Mouse (Mus musculus): ENCODE data around the gene Naip1.
A peak's percentile ranks its signal among the peaks of the same experiment; 100 is the strongest.
"Not testable (repeated sequence)": the region's sequence is repeated elsewhere in the genome, so short reads cannot be mapped to it uniquely, and the experiment has no call there.

Naip1 gene

DNA sequence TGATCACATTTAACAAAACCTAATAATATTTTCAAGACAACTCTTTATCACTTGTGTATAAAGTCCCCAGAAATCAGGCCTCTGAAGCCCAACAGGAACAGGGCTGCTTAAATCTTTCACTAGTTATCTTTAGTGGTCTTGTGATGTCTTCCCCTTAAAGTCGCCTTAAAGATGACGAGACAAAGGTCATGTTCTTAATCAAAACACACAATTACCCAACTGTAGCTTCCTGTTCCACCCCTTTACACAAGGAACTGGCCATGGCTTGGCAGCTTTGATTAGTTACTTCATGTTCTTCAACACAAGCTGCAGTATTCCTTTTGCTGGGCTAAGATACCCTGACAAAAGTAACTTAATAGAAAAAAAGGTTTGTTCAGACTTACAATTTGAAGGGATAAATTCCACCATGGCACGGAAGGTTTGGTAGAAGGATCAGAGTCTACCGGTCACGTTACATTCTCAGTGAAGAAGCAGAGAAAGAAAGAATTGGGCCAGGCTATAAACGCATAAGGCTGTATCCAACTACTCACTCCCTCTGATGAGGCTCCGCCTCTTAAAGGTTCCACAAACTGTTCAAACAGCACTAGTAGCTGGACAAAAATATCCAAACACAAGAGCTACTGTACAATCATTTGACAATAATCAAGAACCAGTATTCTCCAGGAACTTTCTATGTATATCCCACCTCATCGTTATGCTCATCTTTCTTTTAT lies at the start of gene Naip1:
TSS of gene Naip1 (minus strand) at position 455 of the 713 bp plus-strand sequence.
- DNase-seq (ENCODE audit: low spot score): not testable (repeated sequence)

DNA sequence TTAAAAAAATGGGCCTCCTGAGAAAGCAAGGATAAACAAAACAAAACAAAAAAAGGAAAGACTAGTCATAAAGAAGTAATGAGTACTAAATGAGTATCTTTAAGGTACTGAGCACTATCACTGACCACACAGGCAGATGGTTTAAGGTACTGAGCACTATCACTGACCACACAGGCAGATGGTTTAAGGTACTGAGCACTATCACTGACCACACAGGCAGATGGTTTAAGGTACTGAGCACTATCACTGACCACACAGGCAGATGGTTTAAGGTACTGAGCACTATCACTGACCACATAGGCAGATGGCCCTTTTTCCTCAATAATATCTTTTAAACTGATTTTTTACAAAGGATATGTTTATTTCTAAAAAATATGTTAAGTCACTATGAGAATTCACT lies 47.0 kb upstream of the Naip1 start:
- not testable (repeated sequence) for DNase-seq (ENCODE audit: low spot score)

DNA sequence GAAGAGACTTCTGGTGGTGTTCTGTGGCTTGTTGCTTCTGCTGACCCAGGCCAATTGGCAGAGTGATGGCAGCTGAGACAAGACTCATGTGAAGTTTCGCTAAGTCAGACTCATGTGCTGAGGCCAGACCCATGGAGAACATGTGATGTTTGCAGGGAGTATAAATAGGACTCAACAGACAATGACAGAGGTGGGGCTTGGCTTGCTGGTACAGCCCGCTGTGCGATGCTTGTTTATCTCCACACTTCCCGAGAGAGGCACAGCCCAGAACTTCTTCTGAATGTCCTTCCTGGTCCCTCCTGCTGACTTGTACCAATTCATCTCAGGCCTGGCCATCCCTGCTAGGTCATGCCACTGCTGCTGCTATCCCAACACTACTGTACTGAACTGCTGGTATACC lies 42.7 kb upstream of the Naip1 start:
- DNase-seq (ENCODE audit: low spot score): no peak

DNA sequence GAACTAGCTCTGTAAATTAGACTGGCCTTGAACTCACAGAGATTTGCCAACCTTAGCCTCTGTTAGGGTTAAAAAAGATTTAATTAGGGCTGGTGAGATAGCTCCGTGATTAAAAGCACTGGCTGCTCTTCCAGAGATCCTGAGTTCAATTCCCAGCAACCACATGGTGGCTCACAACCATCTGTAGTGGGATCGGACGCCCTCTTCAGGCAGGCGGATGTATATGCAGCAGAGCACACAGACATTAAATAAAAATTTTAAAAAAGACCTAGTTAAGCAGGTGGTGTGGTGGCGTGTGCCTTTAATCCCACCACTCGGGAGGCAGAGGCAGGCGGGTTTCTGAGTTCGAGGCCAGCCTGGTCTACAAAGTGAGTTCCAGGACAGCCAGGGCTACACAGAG lies 41.7 kb upstream of the Naip1 start:
- not testable (repeated sequence) for DNase-seq (ENCODE audit: low spot score)

DNA sequence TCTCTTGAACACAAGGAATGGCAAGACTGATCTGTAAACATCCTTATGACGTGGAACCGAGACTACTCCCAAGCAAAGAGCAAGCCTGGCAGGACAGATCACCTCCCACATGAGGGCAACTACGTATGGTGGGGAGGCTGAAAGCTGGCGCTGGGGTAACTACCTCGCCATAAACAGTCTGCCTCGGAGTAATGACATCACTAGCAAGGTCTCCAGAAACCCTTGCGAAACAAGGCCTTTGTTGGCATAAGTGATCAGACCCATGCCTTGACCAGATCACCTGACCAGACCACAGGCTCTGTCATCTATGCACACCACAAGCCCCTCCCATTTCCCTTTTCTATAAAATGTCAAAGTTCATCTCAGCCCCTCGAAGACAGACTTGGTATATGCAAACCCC lies 40.6 kb upstream of the Naip1 start:
- no peak for DNase-seq (ENCODE audit: low spot score)

DNA sequence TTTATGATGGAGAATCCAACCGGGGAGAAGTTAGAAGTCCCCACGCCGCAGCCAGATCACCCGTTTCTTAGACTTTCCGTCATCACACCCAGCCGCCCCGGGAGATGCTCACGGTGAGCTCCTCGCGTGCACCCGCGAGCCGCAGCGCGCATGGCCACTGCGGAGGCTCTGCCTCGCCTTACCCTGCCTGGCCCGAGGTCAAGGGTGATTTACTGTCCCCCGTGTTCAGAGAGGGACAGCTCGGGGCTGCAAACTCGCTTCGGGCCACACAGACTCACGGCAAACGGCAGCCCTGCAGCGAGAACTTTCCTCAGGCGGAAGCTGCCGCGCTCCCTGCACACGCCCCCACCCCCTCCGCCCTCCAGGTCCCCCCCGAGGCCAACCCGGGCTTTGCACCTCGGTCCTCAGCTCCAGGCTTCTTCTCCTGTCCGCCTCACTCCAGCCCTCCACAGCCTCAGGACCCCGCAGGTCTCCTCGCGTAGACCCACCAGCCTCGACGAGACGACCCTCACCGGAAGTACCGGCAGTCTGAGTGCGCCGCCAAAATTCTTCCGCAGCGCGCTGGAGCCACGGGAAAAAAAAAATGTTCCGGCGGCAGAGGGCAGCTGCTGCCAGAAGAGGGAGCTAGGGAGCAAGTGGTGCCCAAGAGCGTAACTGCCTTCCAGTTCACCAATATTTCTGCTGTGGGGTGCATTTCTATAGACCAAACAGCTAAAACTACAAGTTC lies 39.6 kb upstream of the Naip1 start, which contains the start of gene Gtf2h2:
TSS of gene Gtf2h2 (minus strand) at position 519 of the 727 bp plus-strand sequence.
- DNase-seq (ENCODE audit: low spot score): peak; percentile 92

DNA sequence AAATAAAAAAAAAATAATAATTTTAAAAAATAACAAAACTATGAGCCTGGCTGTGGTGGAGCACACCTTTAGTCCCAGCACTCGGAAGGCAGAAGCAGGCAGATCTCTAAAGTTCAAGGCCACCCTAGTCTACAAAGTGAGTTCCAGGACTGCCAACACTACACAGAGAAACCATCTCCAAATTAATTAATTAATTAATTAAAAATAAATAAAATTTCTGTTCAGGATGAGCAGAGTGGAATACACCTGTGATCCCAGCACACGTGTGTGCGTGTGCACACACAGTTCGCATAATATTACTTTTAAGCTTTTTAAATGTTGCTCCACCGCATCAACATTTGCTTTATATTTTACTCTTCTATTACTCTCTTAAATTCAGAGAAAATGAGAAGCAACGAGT lies 39.0 kb upstream of the Naip1 start:
- DNase-seq (ENCODE audit: low spot score): no peak

DNA sequence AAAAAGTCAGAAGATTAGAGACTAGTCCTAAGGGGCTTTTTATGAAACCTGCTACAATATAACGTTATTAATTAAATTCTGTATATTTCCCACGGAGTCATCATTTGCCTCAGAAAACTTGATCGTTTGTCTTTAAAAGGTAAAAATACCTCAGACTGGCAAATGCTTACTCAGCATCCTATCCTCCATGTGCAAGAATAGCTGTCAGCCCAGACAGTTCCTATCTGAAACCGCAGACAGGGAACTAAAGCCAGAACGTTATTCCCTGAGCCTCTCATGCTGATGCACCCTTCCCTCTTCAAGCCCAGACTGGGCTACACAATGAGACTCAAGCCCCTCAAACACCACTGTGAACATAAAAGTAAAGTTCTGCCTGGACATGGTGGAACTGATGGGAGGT lies 37.8 kb upstream of the Naip1 start:
- no peak for DNase-seq (ENCODE audit: low spot score)

DNA sequence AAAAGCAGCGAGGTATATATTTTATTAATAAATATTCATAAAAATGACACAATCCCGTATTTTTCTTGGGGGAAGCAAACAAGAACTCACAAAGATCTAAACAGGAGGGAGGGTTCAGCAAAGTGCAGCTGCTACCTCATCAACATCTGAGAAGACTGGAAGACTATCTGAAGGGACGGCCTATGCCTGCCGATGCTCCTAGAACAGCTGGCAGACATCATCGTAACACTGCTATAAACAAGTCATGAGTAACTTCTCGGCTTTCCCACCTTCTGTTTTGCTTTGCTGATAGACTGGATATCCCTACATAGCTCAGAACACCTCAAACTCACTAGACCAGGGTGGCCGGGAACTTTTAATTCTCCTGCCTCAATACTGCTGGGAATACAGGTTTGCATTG lies 30.9 kb upstream of the Naip1 start:
- DNase-seq (ENCODE audit: low spot score): no peak

DNA sequence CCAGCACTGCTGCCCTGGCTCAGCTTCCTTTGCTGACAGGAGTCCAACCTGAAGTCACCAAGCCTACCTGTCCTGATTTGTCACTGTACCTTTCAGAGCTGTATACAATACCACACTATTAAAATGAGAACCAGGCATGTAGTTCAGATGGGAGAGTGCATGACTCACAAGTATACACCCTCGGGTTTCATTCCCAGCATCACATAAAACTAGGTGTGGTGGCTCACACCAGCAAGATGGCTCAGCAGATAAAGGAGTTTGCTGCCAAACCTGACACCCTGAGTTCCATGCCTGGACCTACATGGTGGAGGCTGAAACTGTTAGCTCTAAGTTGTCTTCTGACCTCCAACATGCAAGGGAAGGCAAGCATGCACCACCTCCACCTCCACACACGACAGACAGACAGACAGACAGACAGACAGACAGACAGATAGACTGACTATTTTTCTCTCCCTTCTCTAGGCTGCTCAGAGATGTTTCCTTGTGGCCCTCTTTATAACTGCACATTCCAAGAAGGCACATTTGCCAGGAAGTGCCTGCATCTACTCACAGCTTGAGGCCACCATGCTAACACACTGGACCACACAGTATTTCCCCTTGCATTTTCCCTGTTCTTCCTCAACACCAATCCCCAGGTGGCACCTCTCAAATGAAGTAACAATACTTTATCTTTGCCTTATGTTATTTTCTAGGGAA lies 11.0 kb upstream of the Naip1 start:
- DNase-seq (ENCODE audit: low spot score): no peak

DNA sequence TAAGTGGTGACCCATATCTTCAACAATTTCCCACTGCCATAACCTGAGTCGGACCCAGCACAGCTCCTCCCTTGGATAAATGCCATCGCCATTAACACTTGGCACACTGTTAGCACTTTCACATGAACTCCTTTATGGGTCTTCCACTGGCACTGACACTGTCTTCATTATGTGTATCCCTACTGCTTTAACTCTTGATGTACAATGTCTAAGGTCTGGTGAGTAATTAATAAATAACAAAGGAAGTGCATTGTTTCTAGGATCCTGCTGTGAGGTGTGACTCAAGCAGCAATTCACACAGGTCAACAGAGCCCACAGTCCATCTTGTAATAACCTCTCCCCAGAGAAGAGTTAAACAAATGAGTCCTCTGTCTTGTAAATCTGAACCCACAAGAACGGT lies 8.7 kb upstream of the Naip1 start:
- no peak for DNase-seq (ENCODE audit: low spot score)

DNA sequence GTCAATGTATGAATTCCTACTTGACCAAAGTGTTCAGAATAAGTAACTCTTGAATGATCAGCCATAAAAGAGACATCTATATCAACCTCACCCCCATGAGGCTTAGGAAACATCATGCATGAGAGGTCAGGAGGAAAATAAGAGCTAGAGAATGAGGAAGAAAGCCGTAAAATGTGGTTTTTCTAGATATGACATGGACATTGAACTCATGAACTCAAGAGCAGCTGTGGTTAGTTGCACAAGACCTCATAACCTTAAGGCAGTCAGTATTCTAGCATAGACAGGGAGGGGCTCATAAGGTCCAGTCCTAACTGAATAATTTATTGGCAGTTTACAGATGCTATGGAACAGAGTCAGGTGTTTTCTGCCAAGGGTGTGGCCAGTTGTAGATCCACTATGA lies 3.2 kb downstream of the Naip1 start:
- no peak for DNase-seq (ENCODE audit: low spot score)

DNA sequence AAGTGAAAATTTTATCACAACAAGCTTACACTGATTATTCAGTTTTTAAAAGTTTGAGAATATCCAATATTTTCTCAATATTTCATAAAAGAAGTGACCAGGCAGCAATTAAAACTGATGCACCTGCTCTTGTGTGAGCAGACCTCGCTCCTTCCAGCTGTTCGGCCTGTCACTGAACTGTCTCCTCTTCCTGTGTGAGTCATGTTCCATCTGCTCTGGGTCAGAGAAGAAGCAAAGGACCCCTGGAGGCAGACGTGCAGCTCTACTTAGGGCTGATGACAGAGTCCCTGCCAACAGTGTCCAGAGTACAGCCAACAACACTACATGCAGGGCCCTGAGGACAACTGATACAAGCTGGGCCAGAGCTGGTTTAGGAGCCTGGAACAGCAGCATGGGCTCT lies 12.6 kb downstream of the Naip1 start:
- peak; percentile 23 for DNase-seq (ENCODE audit: low spot score)

DNA sequence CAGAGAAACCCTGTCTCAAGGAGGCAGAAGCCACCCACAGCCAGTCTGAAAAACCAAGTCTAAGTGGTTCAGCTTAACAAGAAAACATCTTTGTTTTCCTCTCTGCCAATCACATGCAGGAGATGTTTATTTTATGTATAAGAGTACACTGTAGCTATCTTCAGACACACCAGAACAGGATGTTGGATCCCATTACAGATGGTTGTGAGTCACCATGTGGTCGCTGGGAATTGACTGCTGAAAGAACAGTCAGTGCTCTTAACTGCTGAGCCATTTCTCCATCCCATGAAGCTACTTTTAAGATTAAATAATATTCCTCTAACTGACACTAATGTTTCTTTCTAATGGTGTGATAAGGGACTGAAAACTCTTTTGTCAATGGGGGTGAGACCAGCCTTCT lies 14.0 kb downstream of the Naip1 start:
- no peak for DNase-seq (ENCODE audit: low spot score)

DNA sequence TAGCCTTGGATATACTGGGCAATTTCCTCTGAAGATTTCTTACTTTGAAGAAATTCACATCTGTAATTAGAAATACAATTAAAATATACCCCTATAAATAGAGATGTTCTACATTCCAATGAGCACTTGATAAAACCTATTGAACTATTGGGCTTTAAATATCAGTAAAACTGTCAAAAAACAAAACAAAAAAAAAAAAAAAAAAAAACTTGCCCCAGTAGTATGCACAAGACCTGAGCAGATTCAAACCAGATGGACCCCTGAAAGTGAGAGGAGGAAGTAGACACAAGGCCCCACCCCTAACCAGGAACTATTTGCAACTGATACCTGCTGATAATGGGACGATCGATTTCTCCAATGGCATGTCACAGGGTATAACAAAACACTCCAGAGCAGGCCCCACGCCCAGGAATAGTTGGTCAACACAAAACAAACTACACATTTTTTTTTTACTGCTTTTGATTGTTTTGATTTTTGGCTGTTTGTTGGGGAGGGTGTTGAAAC lies 15.3 kb downstream of the Naip1 start:
- no peak for DNase-seq (ENCODE audit: low spot score)

DNA sequence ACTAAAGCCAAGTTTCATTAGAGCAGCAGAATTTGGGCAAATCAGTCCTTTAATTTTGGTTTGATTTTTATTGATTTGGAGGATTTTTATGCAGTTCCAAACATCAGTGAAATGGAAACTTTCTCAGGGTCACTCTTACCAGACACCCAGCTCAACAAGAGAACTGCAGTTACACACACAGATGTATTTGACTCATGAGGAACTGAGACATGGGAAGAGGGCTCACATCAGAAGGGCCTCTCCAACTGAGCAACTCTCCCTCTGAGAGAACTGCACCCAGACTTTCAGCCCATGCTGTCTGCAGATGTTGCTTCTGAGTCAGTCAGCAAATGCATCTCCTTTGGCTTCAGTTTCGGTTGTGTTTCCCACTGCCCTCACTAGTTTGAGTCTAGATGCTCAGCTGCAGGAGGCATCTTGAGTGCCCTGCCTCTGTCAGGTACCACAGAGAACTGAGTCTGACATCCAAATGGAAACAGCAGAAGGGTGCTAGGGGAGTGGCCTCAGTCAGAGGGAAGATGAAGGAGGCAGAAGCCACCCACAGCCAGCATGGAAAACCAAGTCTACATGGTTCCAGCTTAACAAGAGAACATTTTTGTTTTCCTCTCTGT lies 16.0 kb downstream of the Naip1 start:
- not testable (repeated sequence) for DNase-seq (ENCODE audit: low spot score)

DNA sequence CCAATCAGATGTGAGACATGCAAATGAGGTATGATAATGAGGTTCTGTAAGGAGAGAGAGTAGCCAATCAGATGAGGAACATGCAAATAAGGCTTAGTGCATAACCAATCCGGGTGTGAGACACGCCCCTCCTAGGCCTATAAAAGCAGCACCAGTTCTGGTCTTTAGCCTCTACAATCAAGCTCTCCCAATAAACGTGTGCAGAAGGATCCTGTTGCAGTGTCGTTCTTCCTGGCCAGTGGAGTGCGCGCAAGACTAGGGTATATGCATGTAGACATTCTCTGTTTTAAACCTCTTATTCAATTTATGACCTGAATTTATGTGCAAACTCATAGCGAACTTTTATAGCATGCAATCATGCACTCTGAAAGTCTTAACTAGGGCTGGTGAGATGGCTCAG lies 32.7 kb downstream of the Naip1 start:
- not testable (repeated sequence) for DNase-seq (ENCODE audit: low spot score)

DNA sequence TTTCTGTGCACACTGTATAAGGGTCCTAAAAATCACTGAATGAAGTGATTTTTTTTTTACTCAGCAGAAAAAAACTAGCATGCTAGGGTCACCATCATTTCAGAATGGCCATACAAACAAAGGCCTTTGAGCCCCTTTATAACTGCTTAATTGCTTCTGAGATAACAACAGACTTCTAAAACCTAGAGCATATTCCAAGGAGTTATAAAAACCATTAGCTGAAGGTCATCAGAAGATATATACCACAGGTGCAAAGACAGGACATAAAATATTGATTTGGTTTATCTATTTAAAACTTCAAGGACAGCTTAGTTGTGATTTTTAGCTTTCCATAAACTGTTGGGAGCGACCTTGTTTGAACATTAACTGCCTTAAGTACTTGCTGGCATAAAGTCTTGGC lies 38.2 kb downstream of the Naip1 start:
- DNase-seq (ENCODE audit: low spot score): no peak

DNA sequence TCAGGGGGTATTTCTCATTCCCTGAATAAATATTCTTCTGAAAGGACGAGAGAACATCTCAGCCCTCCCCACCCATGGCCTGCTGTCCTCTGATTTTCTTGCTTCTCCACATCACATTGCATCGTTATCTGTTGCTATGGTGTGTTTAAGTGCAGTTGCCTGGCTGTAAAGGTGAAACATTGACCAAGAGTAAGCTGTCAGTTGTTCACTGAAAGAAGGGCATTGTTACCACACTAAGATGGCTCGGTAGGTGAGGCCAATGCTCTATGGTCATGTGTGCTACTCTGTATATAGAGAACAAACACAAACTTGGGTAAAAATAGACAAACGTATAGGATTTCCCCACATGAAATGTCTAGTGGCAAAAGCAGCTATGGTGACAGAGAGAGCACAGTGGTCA lies 42.8 kb downstream of the Naip1 start:
- no peak for DNase-seq (ENCODE audit: low spot score)

DNA sequence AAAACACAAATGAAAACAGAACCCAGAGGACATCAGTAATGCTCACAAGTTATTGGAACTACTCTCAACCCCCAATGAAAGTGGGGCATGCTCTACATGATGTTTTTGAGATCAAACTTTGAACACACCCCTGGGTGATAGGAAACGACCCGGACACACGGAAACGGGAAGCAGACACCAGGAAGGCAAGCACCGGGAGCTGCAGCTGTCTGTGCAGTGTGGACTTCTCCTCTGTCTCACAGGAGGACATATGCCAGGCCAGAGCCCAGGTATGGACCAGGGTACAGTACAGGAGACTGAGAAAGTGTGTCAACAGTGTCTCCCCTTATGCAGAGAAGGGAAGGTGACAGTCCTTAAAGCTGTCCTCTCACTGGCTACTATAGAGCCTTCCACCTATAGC lies 43.5 kb downstream of the Naip1 start:
- no peak for DNase-seq (ENCODE audit: low spot score)

DNA sequence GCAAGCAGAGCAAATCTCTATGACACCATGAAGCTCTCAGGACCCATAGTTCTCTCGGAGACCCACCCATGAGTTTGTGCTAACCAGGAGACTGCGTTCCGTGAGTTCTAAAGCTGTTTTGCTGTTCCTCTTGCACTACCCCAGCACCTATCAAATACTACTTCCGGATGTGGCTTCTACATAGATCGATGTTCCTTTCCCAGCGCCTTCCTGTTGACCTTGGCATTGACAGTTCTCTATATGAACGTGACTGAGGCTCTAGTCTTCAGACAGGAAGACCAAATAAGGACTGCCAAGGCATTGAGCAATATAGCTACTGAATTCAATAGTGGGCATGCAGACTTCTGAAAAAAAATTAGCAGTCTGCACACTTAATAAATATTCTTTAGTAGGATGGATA lies 44.4 kb downstream of the Naip1 start:
- no peak for DNase-seq (ENCODE audit: low spot score)

DNA sequence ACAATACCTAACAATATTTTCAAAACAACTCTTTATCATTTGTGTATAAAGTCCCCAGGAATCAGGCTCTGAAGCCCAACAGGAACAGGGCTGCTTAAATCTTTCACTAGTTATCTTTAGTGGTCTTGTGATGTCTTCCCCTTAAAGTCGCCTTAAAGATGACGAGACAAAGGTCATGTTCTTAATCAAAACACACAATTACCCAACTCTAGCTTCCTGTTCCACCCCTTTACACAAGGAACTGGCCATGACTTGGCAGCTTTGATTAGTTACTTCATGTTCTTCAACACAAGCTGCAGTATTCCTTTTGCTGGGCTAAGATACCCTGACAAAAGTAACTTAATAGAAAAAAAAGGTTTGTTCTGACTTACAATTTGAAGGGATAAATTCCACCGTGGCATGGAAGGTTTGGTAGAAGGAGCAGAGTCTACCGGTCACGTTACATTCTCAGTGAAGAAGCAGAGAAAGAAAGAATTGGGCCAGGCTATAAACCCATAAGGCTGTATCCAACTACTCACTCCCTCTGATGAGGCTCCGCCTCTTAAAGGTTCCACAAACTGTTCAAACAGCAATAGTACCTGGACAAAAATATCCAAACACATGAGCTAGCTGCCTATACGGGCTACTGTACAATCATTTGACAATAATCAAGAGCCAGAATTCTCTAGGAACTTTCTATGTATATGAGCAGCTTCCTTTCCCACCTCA lies 49.6 kb downstream of the Naip1 start:
- DNase-seq (ENCODE audit: low spot score): not testable (repeated sequence)
